Mouse (Mus musculus): Measurements from ENCODE around the gene B3gnt6. TPM values are rescaled to one million over a fixed set of nuclear protein-coding genes. Genes with fewer than 3 reads are reported as not detected.

The B3gnt6 gene
- polyA plus RNA-seq, 1 experiment from 2014 or later = 0.63 TPM

- Histone ChIP-seq H3K36me3 (ENCODE audit: control insufficient read depth, insufficient read depth, low read length) (no peaks in the 10 kb centered on the region), H3K4me1 (ENCODE audit: control insufficient read depth, insufficient read depth, low read length) (peaks cover 7% of the 10 kb centered on the region; the same call in 1 of the 2 replicates), H3K4me3 (ENCODE audit: low read depth, low read length) (no peak overlapping the region), H3K27me3 (ENCODE audit: control insufficient read depth, insufficient read depth, low read length) (no peaks in the 10 kb centered on the region), H3K9me3 (ENCODE audit: control insufficient read depth, low read length) (no peaks in the 10 kb centered on the region), H3K27ac (ENCODE audit: low read depth, low read length) (no peak overlapping the region), H3K9ac (replicated peaks; ENCODE audit: low read depth, low read length) (no peak overlapping the region), H3K4me2 (ENCODE audit: low read depth, low read length) (no peak overlapping the region)
- 79% methylated on average over 8 of the region's 8 CpGs for WGBS
- ATAC-seq (ENCODE audit: low read depth) = no peak
Measured at GRCm38 (mm10) chr7:98147766-98148165, 51.5 kb downstream of the B3gnt6 start.

GRCm38 (mm10) chr7:98146447-98146845 lies 52.8 kb downstream of the B3gnt6 start:
- Histone ChIP-seq H3K9ac (replicated peaks; ENCODE audit: low read depth, low read length) (no peak overlapping the region), H3K4me1 (ENCODE audit: control insufficient read depth, insufficient read depth, low read length) (no peaks in the 10 kb centered on the region), H3K27me3 (ENCODE audit: control insufficient read depth, insufficient read depth, low read length) (no peaks in the 10 kb centered on the region), H3K27ac (ENCODE audit: low read depth, low read length) (no peak overlapping the region), H3K4me2 (ENCODE audit: low read depth, low read length) (no peak overlapping the region), H3K36me3 (ENCODE audit: control insufficient read depth, insufficient read depth, low read length) (no peaks in the 10 kb centered on the region), H3K9me3 (ENCODE audit: control insufficient read depth, low read length) (no peaks in the 10 kb centered on the region), H3K4me3 (ENCODE audit: low read depth, low read length) (no peak overlapping the region)
- 86% methylated on average over 8 of the region's 8 CpGs for WGBS
- ATAC-seq (ENCODE audit: low read depth) = no peak

- Histone ChIP-seq H3K9me3 (ENCODE audit: control insufficient read depth, low read length) (no peaks in the 10 kb centered on the region), H3K4me3 (ENCODE audit: low read depth, low read length) (no peak overlapping the region), H3K9ac (replicated peaks; ENCODE audit: low read depth, low read length) (no peak overlapping the region), H3K4me1 (ENCODE audit: control insufficient read depth, insufficient read depth, low read length) (no peaks in the 10 kb centered on the region), H3K27ac (ENCODE audit: low read depth, low read length) (no peak overlapping the region), H3K36me3 (ENCODE audit: control insufficient read depth, insufficient read depth, low read length) (no peaks in the 10 kb centered on the region), H3K27me3 (ENCODE audit: control insufficient read depth, insufficient read depth, low read length) (no peaks in the 10 kb centered on the region), H3K4me2 (ENCODE audit: low read depth, low read length) (no peak overlapping the region)
- no peak for ATAC-seq (ENCODE audit: low read depth)
- WGBS = 84% methylated on average over 12 of the region's 12 CpGs
Measured at GRCm38 (mm10) chr7:98145842-98146446, 53.3 kb downstream of the B3gnt6 start.

- WGBS = 91% methylated on average over 5 of the region's 5 CpGs
- no peaks in the 10 kb centered on the region for H3K27me3 ChIP-seq (ENCODE audit: control insufficient read depth, insufficient read depth, low read length)
- no peak for ATAC-seq (ENCODE audit: low read depth)
- H3K36me3 ChIP-seq (ENCODE audit: control insufficient read depth, insufficient read depth, low read length) = no peaks in the 10 kb centered on the region
- H3K9ac ChIP-seq (replicated peaks; ENCODE audit: low read depth, low read length) = no peak within 1 kb of the TSS
- no peaks in the 10 kb centered on the region for H3K9me3 ChIP-seq (ENCODE audit: control insufficient read depth, low read length)
- no peak within 1 kb of the TSS for H3K4me3 ChIP-seq (ENCODE audit: low read depth, low read length)
- H3K27ac ChIP-seq (ENCODE audit: low read depth, low read length) = no peak within 1 kb of the TSS
- H3K4me1 ChIP-seq (ENCODE audit: control insufficient read depth, insufficient read depth, low read length) = no peaks in the 10 kb centered on the region
- no peak within 1 kb of the TSS for H3K4me2 ChIP-seq (ENCODE audit: low read depth, low read length)
Measured at GRCm38 (mm10) chr7:98145402-98145801, 53.9 kb downstream of the B3gnt6 start, which contains the start of gene Omp. Gene Omp (minus strand): TSS chr7:98145502.

DNA sequence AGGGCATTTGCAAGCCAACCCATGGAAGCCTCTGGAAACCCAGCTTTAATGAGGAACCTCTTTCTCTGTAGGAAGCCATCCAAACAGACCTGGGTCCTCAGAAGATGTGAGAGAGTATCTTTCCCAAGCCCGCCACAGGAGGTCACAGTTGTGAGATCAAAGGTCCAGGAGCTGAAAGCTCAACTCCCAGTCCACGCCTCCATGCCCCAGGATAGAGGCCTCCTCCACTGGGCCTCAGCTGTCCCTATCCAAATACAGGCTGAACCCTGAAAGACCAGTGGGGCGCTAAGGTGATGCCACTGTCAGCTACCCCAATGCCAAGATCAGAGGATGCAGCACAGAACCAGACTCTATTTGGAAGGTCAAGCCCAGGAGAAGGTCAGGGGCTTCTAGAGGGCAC lies 56.6 kb downstream of the B3gnt6 start:
- no peaks in the 10 kb centered on the region for H3K36me3 ChIP-seq (ENCODE audit: control insufficient read depth, insufficient read depth, low read length)
- ATAC-seq (ENCODE audit: low read depth) = no peak
- H3K4me2 ChIP-seq (ENCODE audit: low read depth, low read length) = no peak overlapping the region
- no peaks in the 10 kb centered on the region for H3K9me3 ChIP-seq (ENCODE audit: control insufficient read depth, low read length)
- 64% methylated on average over 3 of the region's 3 CpGs for WGBS
- H3K4me1 ChIP-seq (ENCODE audit: control insufficient read depth, insufficient read depth, low read length) = no peaks in the 10 kb centered on the region
- H3K4me3 ChIP-seq (ENCODE audit: low read depth, low read length) = no peak overlapping the region
- no peak overlapping the region for H3K27ac ChIP-seq (ENCODE audit: low read depth, low read length)
- no peaks in the 10 kb centered on the region for H3K27me3 ChIP-seq (ENCODE audit: control insufficient read depth, insufficient read depth, low read length)
- H3K9ac ChIP-seq (replicated peaks; ENCODE audit: low read depth, low read length) = no peak overlapping the region

Other genes starting within 250 kb of the B3gnt6 start
- gene Myo7a, start 80.0 kb downstream of the B3gnt6 start, polyA plus RNA-seq (2014; fragmentation: Nextera tagmentation; extraction: Ambion mirVana) = 22.1 and 24.2 TPM in 2 replicates
- 0.32 and 0.40 TPM in 2 replicates for gene Omp, start 54.0 kb downstream of the B3gnt6 start, polyA plus RNA-seq (2014; fragmentation: Nextera tagmentation; extraction: Ambion mirVana)
- gene Capn5, start 21.2 kb downstream of the B3gnt6 start, polyA plus RNA-seq (2014; fragmentation: Nextera tagmentation; extraction: Ambion mirVana) = 13.7 and 17.0 TPM in 2 replicates
- 23.7 and 28.3 TPM in 2 replicates for gene Acer3, start 121.7 kb upstream of the B3gnt6 start, polyA plus RNA-seq (2014; fragmentation: Nextera tagmentation; extraction: Ambion mirVana)
- gene Tsku, start 161.8 kb upstream of the B3gnt6 start, polyA plus RNA-seq (2014; fragmentation: Nextera tagmentation; extraction: Ambion mirVana) = 8.7 and 9.4 TPM in 2 replicates
- gene Gucy2d, start 240.9 kb upstream of the B3gnt6 start, polyA plus RNA-seq (2014; fragmentation: Nextera tagmentation; extraction: Ambion mirVana) = 0.37 TPM in 1 of 2 replicates, not detected in the other